Mouse (Mus musculus) lung, adult 2 months (tissue): ENCODE results near the gene Vti1a. TPM values are rescaled to one million over a fixed set of nuclear protein-coding genes. Genes with fewer than 3 reads are reported as not detected.

Experiments used
- DNase-seq: peaks from one replicate; pipeline ENCODE4 v3.0.0; 2022
- H3K4me1 ChIP-seq: fragments of 200-500 bp; 2 replicates; pipeline ENCODE4 v1.6.1; 2011; ENCODE audit warnings: low read length; ENCODE audit not compliant: control insufficient read depth, insufficient read depth
- H3K4me3 ChIP-seq: fragments of 200-500 bp; replicated peaks from 2 replicates; pipeline ENCODE3; 2011; ENCODE audit warnings: low read depth, mild to moderate bottlenecking, control low read depth, low read length; ENCODE audit errors: extremely low read depth
- CTCF ChIP-seq: fragments of 200-500 bp; IDR thresholded peaks from 2 replicates; pipeline ENCODE4 v1.5.1; 2011; ENCODE audit warnings: mild to moderate bottlenecking, low read length, control low read depth; ENCODE audit not compliant: insufficient read depth
- POLR2A ChIP-seq: fragments of 200-500 bp; IDR thresholded peaks from 2 replicates; pipeline ENCODE4 v1.6.1; 2011; ENCODE audit warnings: low read depth, mild to moderate bottlenecking, control low read depth, low read length, borderline replicate concordance; ENCODE audit errors: extremely low read depth
- WGBS: fragments of 180-500 bp; shearing (Covaris S2); methylation state at CpG from one replicate; pipeline ENCODE4 v1.1.7; 2018; 5-methylcytosine and 5-hydroxymethylcytosine counted together
- polyA plus RNA-seq: library from polyadenylated mRNA; depleted of rRNA; stranded (reverse); fragments of >200 nt; gene quantifications from 2 replicates; pipeline ENCODE4 v1.2.3, GENCODE M21; 2012

The Vti1a gene
- polyA plus RNA-seq, 1 experiment: 11.5 TPM

- no peak for TF ChIP-seq POLR2A
- TF ChIP-seq CTCF: no peak
- Histone ChIP-seq H3K4me1 (0 out of 2 replicates have a peak, but pooled peaks cover 3% of the 10 kb centered on the region), H3K4me3 (no peak overlapping the region)
- WGBS: 76% methylated on average over 18 of the region's 18 CpGs
- no peak for DNase-seq
These were observed 183.2 kb downstream of the Vti1a start for GRCm38 (mm10) chr19:55499179-55499863.

GRCm38 (mm10) chr19:55501985-55502384, 185.9 kb downstream of the Vti1a start:
- TF ChIP-seq POLR2A (no peak), CTCF (no peak)
- Histone ChIP-seq H3K4me1 (no peaks in the 10 kb centered on the region), H3K4me3 (no peak overlapping the region)
- DNase-seq: no peak
- WGBS: 63% methylated on average over 4 of the region's 4 CpGs

- Histone ChIP-seq H3K4me1 (no peaks in the 10 kb centered on the region), H3K4me3 (no peak overlapping the region)
- WGBS: 76% methylated on average over 4 of the region's 4 CpGs
- TF ChIP-seq CTCF (no peak), POLR2A (no peak)
- no peak for DNase-seq
These were observed 187.7 kb downstream of the Vti1a start for GRCm38 (mm10) chr19:55503771-55504170.

GRCm38 (mm10) chr19:55507748-55508147, 191.7 kb downstream of the Vti1a start:
- WGBS: 86% methylated on average over 16 of the region's 16 CpGs
- DNase-seq: no peak
- TF ChIP-seq CTCF: no peak
- TF ChIP-seq POLR2A: no peak
- Histone ChIP-seq H3K4me1 (no peaks in the 10 kb centered on the region), H3K4me3 (no peak overlapping the region)

GRCm38 (mm10) chr19:55508239-55508638, 192.1 kb downstream of the Vti1a start:
- H3K4me1 ChIP-seq: no peaks in the 10 kb centered on the region
- TF ChIP-seq CTCF (no peak), POLR2A (no peak)
- 89% methylated on average over 4 of the region's 4 CpGs for WGBS
- DNase-seq: no peak
- no peak overlapping the region for H3K4me3 ChIP-seq

GRCm38 (mm10) chr19:55508965-55509364, 192.9 kb downstream of the Vti1a start:
- Histone ChIP-seq H3K4me1 (no peaks in the 10 kb centered on the region), H3K4me3 (no peak overlapping the region)
- DNase-seq: no peak
- TF ChIP-seq POLR2A: no peak
- TF ChIP-seq CTCF: no peak
- 84% methylated on average over 5 of the region's 5 CpGs for WGBS

GRCm38 (mm10) chr19:55509618-55510017, 193.5 kb downstream of the Vti1a start:
- H3K4me3 ChIP-seq: no peak overlapping the region
- H3K4me1 ChIP-seq: no peaks in the 10 kb centered on the region
- WGBS: 88% methylated on average over 8 of the region's 8 CpGs
- no peak for DNase-seq
- TF ChIP-seq POLR2A: no peak
- TF ChIP-seq CTCF: no peak

- DNase-seq: no peak
- Histone ChIP-seq H3K4me3 (no peak overlapping the region), H3K4me1 (no peaks in the 10 kb centered on the region)
- WGBS: 87% methylated on average over 4 of the region's 4 CpGs
- TF ChIP-seq POLR2A: no peak
- TF ChIP-seq CTCF: no peak
These were observed 197.8 kb downstream of the Vti1a start for GRCm38 (mm10) chr19:55513941-55514340.

GRCm38 (mm10) chr19:55520236-55520635, 204.1 kb downstream of the Vti1a start:
- H3K4me1 ChIP-seq: no peaks in the 10 kb centered on the region
- TF ChIP-seq CTCF (no peak), POLR2A (no peak)
- no peak for DNase-seq
- 80% methylated on average over 2 of the region's 2 CpGs for WGBS
- no peak overlapping the region for H3K4me3 ChIP-seq

GRCm38 (mm10) chr19:55523340-55523739, 207.2 kb downstream of the Vti1a start:
- DNase-seq: no peak
- WGBS: 82% methylated on average over 9 of the region's 9 CpGs
- peaks cover 3% of the 10 kb centered on the region; the same call in 1 of the 2 replicates for H3K4me1 ChIP-seq
- no peak overlapping the region for H3K4me3 ChIP-seq
- no peak for TF ChIP-seq POLR2A
- no peak for TF ChIP-seq CTCF
